Mouse (Mus musculus): ENCODE results near the gene Pgm5. TPM values are rescaled to one million over a fixed set of nuclear protein-coding genes. Genes with fewer than 3 reads are reported as not detected.
A peak's percentile ranks its signal among the peaks of the same experiment; 100 is the strongest.

The Pgm5 gene
- total RNA-seq, 4 experiments from 2014 or later, result 4.2 to 6.2 (median 5.7) TPM

GRCm38 (mm10) chr19:24779996-24780395, 81.7 kb downstream of the Pgm5 start:
- no peak for DNase-seq (ENCODE audit: low spot score in 2 of 2)

- no peak for DNase-seq (ENCODE audit: low spot score in 2 of 2)
Observed at GRCm38 (mm10) chr19:24770345-24770744, 91.3 kb downstream of the Pgm5 start.

- DNase-seq (ENCODE audit: low spot score in 2 of 2), result no peak
Observed at GRCm38 (mm10) chr19:24767401-24767800, 94.3 kb downstream of the Pgm5 start.

- DNase-seq (ENCODE audit: low spot score in 2 of 2), result no peak
Observed at GRCm38 (mm10) chr19:24762473-24763149, 99.0 kb downstream of the Pgm5 start.

GRCm38 (mm10) chr19:24756627-24757026, 105.0 kb downstream of the Pgm5 start:
- no peak for DNase-seq (ENCODE audit: low spot score in 2 of 2)

- no peak for DNase-seq (ENCODE audit: low spot score in 2 of 2)
Observed at GRCm38 (mm10) chr19:24754440-24754785, 107.2 kb downstream of the Pgm5 start.

GRCm38 (mm10) chr19:24753617-24754439, 107.8 kb downstream of the Pgm5 start:
- DNase-seq (ENCODE audit: low spot score in 2 of 2), result peak; percentile 27 to 35

- DNase-seq (ENCODE audit: low spot score in 2 of 2), result no peak
Observed at GRCm38 (mm10) chr19:24752873-24753538, 108.6 kb downstream of the Pgm5 start.

GRCm38 (mm10) chr19:24746266-24746875, 115.3 kb downstream of the Pgm5 start:
- DNase-seq (ENCODE audit: low spot score in 2 of 2), result no peak

- DNase-seq (ENCODE audit: low spot score in 2 of 2), result no peak
Observed at GRCm38 (mm10) chr19:24742606-24743005, 119.0 kb downstream of the Pgm5 start.

- no peak for DNase-seq (ENCODE audit: low spot score in 2 of 2)
Observed at GRCm38 (mm10) chr19:24738786-24739185, 122.9 kb downstream of the Pgm5 start.

GRCm38 (mm10) chr19:24738026-24738425, 123.6 kb downstream of the Pgm5 start:
- no peak for DNase-seq (ENCODE audit: low spot score in 2 of 2)

GRCm38 (mm10) chr19:24735484-24736128, 126.0 kb downstream of the Pgm5 start:
- no peak for DNase-seq (ENCODE audit: low spot score in 2 of 2)

- peak in 1 of 2 experiments; percentile 20 for DNase-seq (ENCODE audit: low spot score in 2 of 2)
Observed at GRCm38 (mm10) chr19:24730661-24731060, 131.0 kb downstream of the Pgm5 start.

- DNase-seq (ENCODE audit: low spot score in 2 of 2), result no peak
Observed at GRCm38 (mm10) chr19:24724362-24724761, 137.3 kb downstream of the Pgm5 start.

GRCm38 (mm10) chr19:24720448-24720847, 141.2 kb downstream of the Pgm5 start:
- DNase-seq (ENCODE audit: low spot score in 2 of 2), result no peak

GRCm38 (mm10) chr19:24719504-24719903, 142.2 kb downstream of the Pgm5 start:
- DNase-seq (ENCODE audit: low spot score in 2 of 2), result no peak

- no peak for DNase-seq (ENCODE audit: low spot score in 2 of 2)
Observed at GRCm38 (mm10) chr19:24718021-24718420, 143.6 kb downstream of the Pgm5 start.

GRCm38 (mm10) chr19:24716303-24717097, 145.2 kb downstream of the Pgm5 start:
- peak; percentile 59 to 63 for DNase-seq (ENCODE audit: low spot score in 2 of 2)

GRCm38 (mm10) chr19:24708032-24708431, 153.6 kb downstream of the Pgm5 start:
- no peak for DNase-seq (ENCODE audit: low spot score in 2 of 2)
